Mouse (Mus musculus): ENCODE measurements around the gene Pgm2l1.

DNA sequence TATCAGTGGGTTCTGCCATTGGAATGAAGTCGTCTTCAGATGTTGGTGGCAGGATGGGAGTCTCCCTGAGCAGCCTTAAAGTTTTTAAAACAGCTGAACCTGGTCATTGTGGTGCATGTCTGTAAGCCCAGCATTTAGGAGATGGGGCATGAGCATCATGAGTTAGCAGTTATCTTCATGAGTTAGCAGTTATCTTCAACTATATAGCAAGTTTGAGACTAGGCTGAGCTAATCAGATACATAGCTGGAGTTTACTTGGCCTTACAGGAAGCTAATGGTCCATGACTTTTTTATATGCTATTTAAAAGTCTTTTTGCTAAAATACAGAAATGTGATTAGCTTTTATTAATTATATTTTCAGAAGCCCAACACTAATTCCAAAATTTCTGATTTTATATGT lies 11.1 kb downstream of the Pgm2l1 start:
- TF ChIP-seq POLR2A (IDR thresholded peaks at IDR 0.05; ENCODE audit: control insufficient read depth in 1 of 2, insufficient read depth in 1 of 2, low read depth in 1 of 2, low read length in 2 of 2, poor library complexity in 1 of 2), result no peak
- no peak for TF ChIP-seq RAD21 (IDR thresholded peaks at IDR 0.05; ENCODE audit: low read depth, low read length)
- TF ChIP-seq ETS1 (IDR thresholded peaks at IDR 0.05; ENCODE audit: low read depth, low read length), result peak; percentile 67
- TF ChIP-seq CTCF (IDR thresholded peaks at IDR 0.05 in 2 of 3, conservative IDR thresholded peaks at IDR 0.05 in 1 of 3; ENCODE audit: control insufficient read depth in 1 of 3, insufficient read depth in 1 of 3, low read depth in 2 of 3, low read length in 3 of 3, poor library complexity in 1 of 3, severe bottlenecking in 1 of 3), result no peak
- no peak for TF ChIP-seq NRF1 (IDR thresholded peaks at IDR 0.05; ENCODE audit: insufficient read depth, low read depth, low read length, poor library complexity, severe bottlenecking)
- TF ChIP-seq MAX (IDR thresholded peaks at IDR 0.05; ENCODE audit: low read length), result no peak
- peak; percentile 66 for TF ChIP-seq GATA1 (IDR thresholded peaks at IDR 0.05; ENCODE audit: low read depth, low read length)
- no peak for TF ChIP-seq USF1 (IDR thresholded peaks at IDR 0.05; ENCODE audit: low read depth, low read length)
- no peak for TF ChIP-seq MAZ (IDR thresholded peaks at IDR 0.05; ENCODE audit: low read depth, low read length)
- TF ChIP-seq E2F4 (IDR thresholded peaks at IDR 0.05; ENCODE audit: borderline replicate concordance, low read depth, low read length), result no peak
- TF ChIP-seq ZC3H11A (IDR thresholded peaks at IDR 0.05; ENCODE audit: low read depth, low read length), result no peak
- TF ChIP-seq EP300 (IDR thresholded peaks at IDR 0.05; ENCODE audit: low read depth in 1 of 2, low read length in 2 of 2), result peak; percentile 26 to 47; a peak in 1 of 4 replicates
- TF ChIP-seq MEF2A (IDR thresholded peaks at IDR 0.05; ENCODE audit: extremely low read depth, insufficient replicate concordance, low read depth, low read length, poor library complexity, severe bottlenecking), result no peak
- no peak for TF ChIP-seq ELF1 (IDR thresholded peaks at IDR 0.05; ENCODE audit: low read depth, low read length)

All from MEL (cell line).